Mouse (Mus musculus) mouse trophoblast stem cell (cell line): ENCODE results near the gene Tpst1.

Source experiments
- in situ Hi-C, 2 experiments: fragments of 300-500 bp; cut with MseI, MboI; formaldehyde crosslinking; loops; 2 replicates in 1 of 2; 3 replicates in 1 of 2; pipeline ENCODE4 v1.15.1; 2025

Gene Tpst1

DNA sequence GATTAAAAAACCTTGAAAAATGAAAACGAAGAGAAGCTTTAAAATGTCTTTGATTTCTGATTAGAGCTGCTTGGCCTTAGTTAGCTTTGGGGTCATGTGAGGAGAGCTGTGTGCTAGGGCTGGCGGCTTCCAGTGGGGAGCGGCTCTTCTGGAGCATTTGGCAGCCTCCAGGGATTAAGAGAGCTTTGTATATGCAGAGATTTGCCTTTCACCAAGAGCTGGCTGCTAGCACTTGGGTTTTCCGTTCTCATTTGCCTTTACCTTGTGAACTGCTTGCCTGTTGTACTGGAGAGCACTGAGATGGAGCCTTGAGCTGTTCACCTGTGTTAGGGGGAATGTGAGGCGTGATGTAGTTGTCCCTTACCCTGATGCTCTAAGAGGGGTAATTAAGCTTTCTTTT lies 20.6 kb upstream of the Tpst1 start:
- in situ Hi-C loops = no loop called here

DNA sequence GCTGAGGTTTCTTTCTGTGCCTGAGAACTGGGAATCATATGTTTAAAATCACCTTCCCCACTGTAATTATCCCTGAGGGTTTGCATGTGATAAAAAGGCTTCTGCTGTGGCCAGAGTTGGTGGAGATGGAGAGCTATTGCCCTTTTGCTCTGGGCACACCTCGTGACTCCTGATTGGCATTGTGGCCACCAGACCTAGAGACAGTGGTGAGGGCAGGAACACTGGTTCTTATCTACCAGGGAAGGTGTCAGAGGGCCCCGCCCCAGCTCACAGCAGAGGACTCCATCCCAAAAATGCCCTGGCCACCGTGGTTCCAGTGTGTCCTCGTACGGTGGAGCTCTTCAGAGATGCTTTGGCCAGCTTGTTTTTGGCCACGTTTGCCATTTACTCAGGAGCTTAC lies 20.2 kb upstream of the Tpst1 start:
- in situ Hi-C loops = no loop called here

- in situ Hi-C loops = no loop called here
Observed at GRCm38 (mm10) chr5:130055688-130056087, 17.4 kb upstream of the Tpst1 start.

- in situ Hi-C loops = no loop called here
Observed at GRCm38 (mm10) chr5:130056303-130056702, 16.8 kb upstream of the Tpst1 start.

DNA sequence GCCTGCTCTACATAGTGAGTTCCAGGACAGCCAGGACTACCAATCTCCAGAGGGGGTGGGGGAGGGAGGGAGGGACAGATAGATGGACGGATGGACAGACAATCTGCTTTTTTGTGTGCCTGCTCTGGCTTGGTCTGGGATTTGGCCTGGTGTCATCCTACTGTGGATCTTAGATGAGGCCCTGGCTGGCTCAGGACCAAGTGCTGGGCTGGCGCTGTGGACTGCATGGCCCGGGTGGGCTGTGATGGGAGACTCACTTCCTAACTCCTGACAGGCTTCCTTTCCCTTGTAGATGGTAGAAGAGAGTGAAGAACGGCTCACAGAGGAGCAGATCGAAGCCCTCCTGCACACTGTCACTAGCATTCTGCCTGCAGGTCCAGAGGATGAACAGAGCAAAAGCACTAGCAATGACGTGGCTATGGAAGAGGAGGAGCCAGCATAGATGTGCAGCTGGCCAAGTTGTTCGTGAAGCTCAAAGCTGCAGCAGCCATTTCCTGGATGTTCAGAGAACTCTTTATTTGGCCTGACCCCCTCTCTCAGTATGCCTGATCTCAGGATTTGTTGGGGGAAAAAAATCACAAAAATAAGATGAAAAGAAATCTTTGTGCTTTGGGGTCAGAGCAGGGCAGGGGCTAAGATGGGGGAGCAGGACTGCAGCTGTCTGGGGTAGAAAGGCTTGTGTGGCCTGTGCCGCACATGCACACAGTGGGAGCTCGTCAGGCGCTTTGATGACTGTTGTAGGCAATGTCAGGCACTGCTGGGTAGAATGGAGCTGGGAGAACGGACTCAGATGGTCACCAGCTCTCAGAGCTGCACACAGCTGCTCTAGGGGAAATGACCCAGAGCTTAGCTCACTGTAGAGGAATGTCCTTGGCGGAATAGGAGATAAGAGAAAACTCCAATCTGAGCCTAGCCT lies 13.5 kb upstream of the Tpst1 start:
- in situ Hi-C loops = no loop called here

DNA sequence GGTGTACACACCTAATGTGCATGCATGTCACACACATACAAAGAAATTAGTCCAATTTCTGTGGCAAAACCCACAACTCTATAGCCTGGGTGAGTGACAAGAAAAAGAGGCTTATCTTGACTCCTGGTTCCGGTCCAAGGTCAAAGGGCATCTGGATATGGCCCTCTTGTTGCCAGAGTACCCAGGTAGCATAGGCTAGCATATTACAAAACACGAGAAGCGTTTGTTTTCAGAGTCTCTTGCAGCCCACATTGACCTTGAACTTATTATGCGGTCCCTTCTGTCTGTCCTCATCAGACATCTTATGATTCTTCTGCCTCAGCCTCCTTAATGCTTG lies 12.8 kb upstream of the Tpst1 start:
- in situ Hi-C loops = no loop called here

- in situ Hi-C loops = no loop called here
Observed at GRCm38 (mm10) chr5:130062096-130062495, 11.0 kb upstream of the Tpst1 start.

DNA sequence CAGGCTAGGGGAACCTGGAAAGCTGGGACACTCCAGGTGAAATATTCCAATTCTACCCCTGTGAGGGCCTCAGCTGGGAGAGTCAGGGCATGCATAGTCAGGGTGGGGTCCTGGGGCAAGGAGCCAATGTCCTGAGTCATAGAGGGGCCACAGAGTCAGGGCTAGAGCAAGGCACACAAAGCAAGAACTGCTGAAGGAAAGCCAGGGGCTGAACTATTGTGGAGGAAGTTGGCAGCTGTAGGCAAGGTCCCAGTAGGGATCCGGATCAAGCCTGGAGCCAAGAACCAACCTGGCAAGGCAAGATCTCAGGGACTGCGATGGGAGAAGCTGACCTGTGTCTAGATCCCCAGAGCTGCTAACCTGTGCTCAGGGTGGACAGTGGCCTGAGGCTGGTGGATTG lies 9.4 kb upstream of the Tpst1 start:
- in situ Hi-C loops = no loop called here

- in situ Hi-C loops = no loop called here
Observed at GRCm38 (mm10) chr5:130065579-130065978, 7.5 kb upstream of the Tpst1 start.

- in situ Hi-C loops = no loop called here
Observed at GRCm38 (mm10) chr5:130067841-130068264, 5.3 kb upstream of the Tpst1 start.

- in situ Hi-C loops = no loop called here
Observed at GRCm38 (mm10) chr5:130074491-130074890, 1.4 kb downstream of the Tpst1 start.

GRCm38 (mm10) chr5:130076396-130076795 lies 3.3 kb downstream of the Tpst1 start:
- in situ Hi-C loops = no loop called here

GRCm38 (mm10) chr5:130078096-130078833 lies 5.1 kb downstream of the Tpst1 start:
- in situ Hi-C loops = no loop called here

- in situ Hi-C loops = no loop called here
Observed at GRCm38 (mm10) chr5:130078834-130079156, 5.7 kb downstream of the Tpst1 start.

GRCm38 (mm10) chr5:130079202-130080050 lies 6.3 kb downstream of the Tpst1 start:
- in situ Hi-C loops = no loop called here

- in situ Hi-C loops = no loop called here
Observed at GRCm38 (mm10) chr5:130080051-130080681, 7.0 kb downstream of the Tpst1 start.

- in situ Hi-C loops = no loop called here
Observed at GRCm38 (mm10) chr5:130081181-130081881, 8.2 kb downstream of the Tpst1 start.

DNA sequence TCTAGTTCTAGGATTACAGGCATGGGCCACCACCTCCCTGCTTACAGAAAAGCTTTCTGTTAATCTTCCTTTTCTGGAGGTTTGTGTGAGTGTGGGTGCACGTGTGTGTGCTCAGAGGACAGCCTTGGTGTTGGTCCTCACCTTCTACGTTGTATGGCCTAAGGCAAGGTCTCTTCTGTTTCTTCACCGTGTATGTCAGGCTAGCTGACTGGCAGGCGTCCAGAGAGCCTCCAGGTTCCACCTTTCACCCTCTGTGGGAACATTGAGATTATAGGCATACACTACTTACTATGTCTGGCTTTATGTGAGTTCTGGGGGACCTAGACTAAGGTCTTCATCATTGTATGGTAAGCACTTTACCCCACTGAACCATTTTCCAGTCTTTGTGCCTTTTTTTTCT lies 9.3 kb downstream of the Tpst1 start:
- in situ Hi-C loops = no loop called here

- in situ Hi-C loops = no loop called here
Observed at GRCm38 (mm10) chr5:130084271-130084670, 11.1 kb downstream of the Tpst1 start.

DNA sequence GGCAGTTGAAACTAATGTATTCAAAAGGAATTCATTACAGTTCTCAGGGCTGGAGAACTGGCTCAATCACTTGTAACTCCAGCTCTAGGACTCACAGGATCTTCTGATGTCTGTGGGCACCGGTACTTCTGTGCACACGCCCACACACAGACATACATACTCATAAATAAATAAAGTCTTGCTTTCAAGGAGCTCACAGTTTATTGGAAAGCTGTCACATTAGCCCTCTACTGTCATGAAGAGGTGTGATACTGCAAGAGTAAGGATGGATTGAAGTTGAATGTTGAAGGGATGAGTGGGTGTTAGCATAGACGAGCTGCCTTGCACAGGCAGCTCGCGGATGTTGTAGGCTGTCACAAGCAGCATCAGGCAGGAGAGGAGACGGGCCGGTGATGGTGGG lies 14.9 kb downstream of the Tpst1 start:
- in situ Hi-C loops = no loop called here

DNA sequence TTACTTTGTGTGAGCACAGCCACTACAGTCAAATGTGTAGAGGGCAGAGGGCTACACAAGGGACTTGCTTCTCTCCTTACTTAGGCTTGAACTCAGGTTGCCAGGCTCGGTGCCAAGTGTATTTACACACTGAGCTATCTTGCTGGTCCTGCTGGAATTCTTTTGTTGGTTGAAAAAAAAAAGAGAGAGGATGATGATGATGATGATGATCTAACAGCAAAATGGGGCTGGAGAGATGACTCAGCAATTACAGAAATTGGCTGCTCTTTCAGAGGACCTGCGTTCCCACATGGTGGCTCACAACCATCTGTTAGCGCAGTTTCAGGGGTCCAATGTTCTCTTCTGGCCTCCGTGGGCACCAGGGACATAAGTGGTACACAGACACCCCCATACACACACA lies 15.5 kb downstream of the Tpst1 start:
- in situ Hi-C loops = no loop called here
